Mouse (Mus musculus) ES-Bruce4 (cell line): ENCODE measurements around the gene Prss38.

Source experiments
- CTCF ChIP-seq: IDR thresholded peaks from one replicate; pipeline ENCODE4 v1.8.1; 2011; ENCODE audit warnings: low read depth, low read length
- EP300 ChIP-seq: IDR thresholded peaks from 2 replicates; pipeline ENCODE4 v1.6.1; 2011; ENCODE audit warnings: low read depth, low read length; ENCODE audit not compliant: insufficient read depth
- POLR2A ChIP-seq: IDR thresholded peaks from one replicate; pipeline ENCODE4 v1.8.1; 2011; ENCODE audit warnings: low read length; ENCODE audit not compliant: insufficient read depth

GRCm38 (mm10) chr11:59421436-59421835, 46.0 kb upstream of the Prss38 start:
- TF ChIP-seq CTCF (no peak), POLR2A (no peak), EP300 (no peak)
